Mouse (Mus musculus) limb, embryonic 11.5 days (tissue): ENCODE measurements around the gene 6030468B19Rik. TPM values are rescaled to one million over a fixed set of nuclear protein-coding genes. Genes with fewer than 3 reads are reported as not detected.

Experiments
- ATAC-seq: fragments of 200-750 bp; cut with Nextera tagmentation; 2 replicates; pipeline ENCODE4 v1.8.0; 2017; ENCODE audit warnings: low read depth; ENCODE audit not compliant: insufficient number of reproducible peaks, low FRiP score, low TSS enrichment
- DNase-seq: peaks from one replicate; pipeline ENCODE4 v3.0.0-alpha.2; 2015; ENCODE audit warnings: low spot score
- H3K27ac ChIP-seq: fragments of 300-500 bp; sonication (generic); replicated peaks from 2 replicates; pipeline ENCODE4 v1.5.1; 2014; ENCODE audit warnings: low read depth, mild to moderate bottlenecking, low read length
- H3K27me3 ChIP-seq: fragments of 300-500 bp; sonication (generic); 2 replicates; pipeline ENCODE4 v1.6.1; 2014; ENCODE audit warnings: mild to moderate bottlenecking, low read length, mixed read lengths; ENCODE audit not compliant: control insufficient read depth, insufficient read depth
- H3K36me3 ChIP-seq: fragments of 300-500 bp; sonication (generic); 2 replicates; pipeline ENCODE4 v1.6.1; 2014; ENCODE audit warnings: mild to moderate bottlenecking, low read length, moderate library complexity, mixed read lengths; ENCODE audit not compliant: control insufficient read depth, insufficient read depth
- H3K4me1 ChIP-seq: fragments of 300-500 bp; sonication (generic); 2 replicates; pipeline ENCODE4 v1.6.1; 2014; ENCODE audit warnings: low read length, mixed read lengths; ENCODE audit not compliant: control insufficient read depth, insufficient read depth
- H3K4me2 ChIP-seq: fragments of 300-500 bp; sonication (generic); 2 replicates; pipeline ENCODE4 v1.6.1; 2014; ENCODE audit warnings: low read depth, mild to moderate bottlenecking, moderate library complexity; ENCODE audit not compliant: severe bottlenecking
- H3K4me3 ChIP-seq: fragments of 300-500 bp; sonication (generic); 2 replicates; pipeline ENCODE4 v1.5.1; 2014; ENCODE audit warnings: low read depth, low read length
- H3K9ac ChIP-seq: fragments of 300-500 bp; sonication (generic); 2 replicates; pipeline ENCODE4 v1.6.1; 2014; ENCODE audit warnings: mild to moderate bottlenecking, low read length
- H3K9me3 ChIP-seq: fragments of 300-500 bp; sonication (generic); 2 replicates; pipeline ENCODE4 v1.6.1; 2016; ENCODE audit warnings: low read length; ENCODE audit not compliant: control insufficient read depth
- WGBS: fragments of 180-500 bp; shearing (Covaris S2); extraction: QIAGEN DNeasy Blood & Tissue Kit; methylation state at CpG from one replicate; pipeline ENCODE4 v1.1.7; 2014; 5-methylcytosine and 5-hydroxymethylcytosine counted together
- polyA plus RNA-seq: library from polyadenylated mRNA; unstranded; fragments of >200 nt; fragmentation: Nextera tagmentation; extraction: Ambion mirVana; gene quantifications from 2 replicates; pipeline ENCODE4 v1.2.1, GENCODE M21; 2014

The 6030468B19Rik gene
- polyA plus RNA-seq, 1 experiment from 2014 or later = 0.83 TPM

DNA sequence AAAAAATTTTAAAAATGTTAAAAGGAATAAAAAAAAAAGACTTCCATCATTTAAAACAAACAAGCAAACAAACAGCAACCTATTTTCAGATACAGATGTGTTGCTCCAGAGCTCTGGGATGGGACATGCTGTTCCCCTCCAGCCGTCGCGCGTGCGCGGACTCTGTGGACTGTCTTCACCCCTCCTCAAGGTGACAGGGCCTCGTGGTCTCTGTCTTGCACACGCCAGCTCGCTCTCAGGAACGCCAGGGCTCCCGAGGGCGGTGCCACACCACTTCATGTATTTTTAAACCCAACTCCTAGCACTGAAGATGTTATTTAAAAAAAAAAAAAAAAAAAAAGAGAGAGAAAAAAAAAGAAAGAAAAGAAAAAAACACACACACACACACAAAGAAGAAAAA is 35.2 kb upstream of the 6030468B19Rik start:
- no peak for ATAC-seq
- Histone ChIP-seq H3K9ac (no peak overlapping the region), H3K27ac (no peak overlapping the region), H3K4me1 (no peaks in the 10 kb centered on the region), H3K4me3 (no peak overlapping the region), H3K9me3 (no peaks in the 10 kb centered on the region), H3K36me3 (peaks cover 32% of the 10 kb centered on the region), H3K4me2 (no peak overlapping the region), H3K27me3 (no peaks in the 10 kb centered on the region)
- 91% methylated on average over 12 of the region's 12 CpGs for WGBS
- DNase-seq = no peak

DNA sequence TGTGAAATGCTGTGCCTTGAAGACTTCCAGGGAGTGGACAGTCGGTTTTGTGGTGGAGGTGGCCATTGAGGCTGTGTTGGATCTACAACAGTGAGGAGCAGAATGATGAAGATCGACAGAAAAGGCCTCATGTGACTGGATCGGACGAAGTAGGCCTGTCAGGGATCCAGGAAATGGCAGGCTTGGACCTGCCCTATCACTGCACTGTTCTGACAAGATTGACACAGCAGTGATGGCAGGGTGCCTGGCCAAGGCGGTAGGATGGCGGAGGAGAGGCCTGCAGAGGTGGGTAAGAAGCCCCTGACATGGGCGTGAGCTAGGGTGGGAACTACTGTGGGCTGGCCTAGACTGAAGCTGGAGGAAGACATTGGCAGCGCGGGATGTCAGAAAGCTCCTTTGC is 33.1 kb upstream of the 6030468B19Rik start:
- no peak overlapping the region for H3K9ac ChIP-seq
- no peaks in the 10 kb centered on the region for H3K9me3 ChIP-seq
- WGBS = 91% methylated on average over 9 of the region's 9 CpGs
- ATAC-seq = no peak
- H3K4me3 ChIP-seq = no peak overlapping the region
- H3K4me2 ChIP-seq = no peak overlapping the region; the same call in 1 of the 2 replicates
- no peak for DNase-seq
- no peaks in the 10 kb centered on the region for H3K27me3 ChIP-seq
- H3K4me1 ChIP-seq = no peaks in the 10 kb centered on the region
- peaks cover 24% of the 10 kb centered on the region for H3K36me3 ChIP-seq
- no peak overlapping the region for H3K27ac ChIP-seq

- Histone ChIP-seq H3K27ac (no peak overlapping the region), H3K9ac (no peak overlapping the region), H3K4me3 (no peak overlapping the region), H3K27me3 (no peaks in the 10 kb centered on the region), H3K4me1 (no peaks in the 10 kb centered on the region), H3K36me3 (peaks cover 16% of the 10 kb centered on the region), H3K4me2 (no peak overlapping the region), H3K9me3 (no peaks in the 10 kb centered on the region)
- DNase-seq = no peak
- ATAC-seq = no peak
- WGBS = 88% methylated on average over 5 of the region's 5 CpGs
Measured at GRCm38 (mm10) chr11:117765361-117765760, 32.1 kb upstream of the 6030468B19Rik start.

DNA sequence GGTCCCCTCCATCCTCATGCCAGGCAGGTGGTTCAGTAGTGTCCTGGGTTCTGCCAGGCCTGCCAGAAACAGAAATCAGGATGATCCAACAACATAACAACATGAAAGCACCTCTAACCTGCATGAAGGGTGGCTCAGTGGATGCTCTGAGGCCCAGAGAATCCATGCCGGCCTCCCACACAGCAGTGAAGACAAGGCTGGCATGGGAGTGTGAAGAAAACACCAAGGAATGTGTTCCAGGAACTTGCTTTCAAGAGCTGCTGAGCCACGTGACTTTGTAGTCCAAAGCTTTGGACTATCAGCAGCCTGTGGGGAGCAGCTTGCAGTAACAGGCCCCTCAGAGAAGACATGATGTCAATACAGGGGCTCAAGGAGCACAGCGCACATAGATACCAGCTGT is 31.2 kb upstream of the 6030468B19Rik start:
- H3K36me3 ChIP-seq = peaks cover 11% of the 10 kb centered on the region
- no peak for ATAC-seq
- WGBS = 93% methylated on average over 3 of the region's 3 CpGs

DNA sequence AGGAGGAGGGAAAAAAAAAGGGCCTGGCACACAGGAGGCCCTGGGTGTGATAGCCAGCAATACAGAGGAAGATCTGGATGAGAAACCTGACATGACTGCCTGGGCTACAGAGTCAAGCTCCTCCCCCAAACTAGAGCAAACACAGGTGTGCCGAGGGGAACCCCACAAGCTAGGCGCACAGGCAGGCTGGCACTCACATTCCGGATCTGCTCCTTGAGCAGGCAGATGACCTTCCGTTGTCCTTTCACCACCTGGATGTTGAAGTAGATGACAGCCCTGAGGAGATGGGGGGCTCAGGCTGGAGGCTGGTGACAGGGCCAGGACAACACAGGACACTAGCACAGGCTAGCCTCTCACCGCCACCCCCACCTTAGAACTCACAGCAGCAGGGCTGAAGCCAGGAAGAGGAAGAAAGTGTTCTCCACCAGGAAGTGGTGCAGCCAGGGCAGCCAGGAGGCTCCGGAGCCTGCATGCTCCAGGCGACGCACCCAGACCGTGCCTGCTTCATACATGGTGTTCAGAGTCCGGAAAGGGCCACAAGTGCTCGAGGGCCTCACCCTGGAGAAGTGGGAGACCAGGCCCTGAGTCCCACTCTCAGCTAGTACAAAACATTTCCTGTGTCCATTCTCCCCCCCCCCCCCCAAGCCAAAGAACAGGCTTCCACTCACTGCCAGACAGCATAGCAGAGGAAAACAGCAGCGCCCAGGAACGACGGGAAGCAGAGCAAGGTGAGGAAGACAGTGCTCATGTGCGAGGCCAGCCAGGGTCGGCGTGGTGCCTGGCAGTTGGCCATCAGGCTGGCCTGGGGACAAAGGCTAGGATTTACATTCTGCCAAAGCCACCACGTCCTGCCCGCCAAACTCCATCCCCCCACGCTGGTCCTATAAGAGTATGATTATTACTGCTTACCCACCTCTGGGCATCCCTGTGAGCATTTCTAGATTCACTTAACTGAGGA is 28.5 kb upstream of the 6030468B19Rik start:
- peaks cover 10% of the 10 kb centered on the region; the same call in 1 of the 2 replicates for H3K36me3 ChIP-seq
- WGBS = 87% methylated on average over 20 of the region's 20 CpGs

More for the DNA sequence above, 31.2 kb upstream of the 6030468B19Rik start:
- no peaks in the 10 kb centered on the region for H3K27me3 ChIP-seq
- H3K4me1 ChIP-seq = no peaks in the 10 kb centered on the region
- H3K4me2 ChIP-seq = no peak overlapping the region
- no peak overlapping the region; the same call in 1 of the 2 replicates for H3K9ac ChIP-seq
- DNase-seq = no peak
- H3K27ac ChIP-seq = no peak overlapping the region
- H3K9me3 ChIP-seq = no peaks in the 10 kb centered on the region
- H3K4me3 ChIP-seq = no peak overlapping the region

GRCm38 (mm10) chr11:117769683-117770047 is 27.8 kb upstream of the 6030468B19Rik start:
- no peak for ATAC-seq
- no peak overlapping the region for H3K27ac ChIP-seq
- H3K9ac ChIP-seq = no peak overlapping the region
- 93% methylated on average over 7 of the region's 7 CpGs for WGBS
- H3K9me3 ChIP-seq = no peaks in the 10 kb centered on the region
- H3K4me3 ChIP-seq = no peak overlapping the region
- peaks cover 6% of the 10 kb centered on the region; the same call in 1 of the 2 replicates for H3K36me3 ChIP-seq
- DNase-seq = no peak
- H3K4me1 ChIP-seq = no peaks in the 10 kb centered on the region
- H3K27me3 ChIP-seq = no peaks in the 10 kb centered on the region
- no peak overlapping the region for H3K4me2 ChIP-seq

More for the DNA sequence above, 28.5 kb upstream of the 6030468B19Rik start:
- DNase-seq (no peak), ATAC-seq (no peak)
- H3K27ac ChIP-seq = no peak overlapping the region
- H3K4me3 ChIP-seq = no peak overlapping the region
- no peaks in the 10 kb centered on the region for H3K27me3 ChIP-seq
- no peaks in the 10 kb centered on the region for H3K9me3 ChIP-seq
- no peak overlapping the region for H3K4me2 ChIP-seq
- H3K4me1 ChIP-seq = no peaks in the 10 kb centered on the region
- H3K9ac ChIP-seq = no peak overlapping the region

- H3K27me3 ChIP-seq = no peaks in the 10 kb centered on the region
- H3K4me1 ChIP-seq = no peaks in the 10 kb centered on the region
- no peak overlapping the region for H3K4me3 ChIP-seq
- H3K9ac ChIP-seq = no peak overlapping the region
- peaks cover 3% of the 10 kb centered on the region; the same call in 1 of the 2 replicates for H3K36me3 ChIP-seq
- WGBS = 88% methylated on average over 10 of the region's 10 CpGs
- ATAC-seq = no peak
- DNase-seq = no peak
- no peak overlapping the region for H3K4me2 ChIP-seq
- H3K9me3 ChIP-seq = no peaks in the 10 kb centered on the region
- H3K27ac ChIP-seq = no peak overlapping the region
Measured at GRCm38 (mm10) chr11:117770407-117770806, 27.1 kb upstream of the 6030468B19Rik start.

DNA sequence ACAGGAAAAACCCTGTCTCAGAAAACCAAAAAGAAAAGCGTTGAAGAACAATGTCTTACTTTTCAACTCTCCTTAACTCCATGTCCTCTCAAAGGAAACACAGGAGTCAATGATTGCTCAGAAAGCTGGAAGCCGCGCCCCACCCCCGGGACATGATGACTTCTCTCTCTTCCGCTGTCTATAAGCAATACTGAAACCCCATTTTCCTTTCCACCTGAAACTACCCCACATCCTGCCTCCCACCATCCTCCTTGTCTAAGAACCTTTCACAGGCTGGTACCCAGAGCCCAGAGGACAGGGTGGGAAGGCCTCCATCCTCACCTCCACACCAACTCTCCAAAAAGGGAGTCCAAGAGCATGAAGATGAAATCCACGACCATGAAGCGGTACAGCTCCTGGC is 25.1 kb upstream of the 6030468B19Rik start:
- H3K27ac ChIP-seq = no peak overlapping the region
- no peak for DNase-seq
- peaks cover 5% of the 10 kb centered on the region for H3K36me3 ChIP-seq
- H3K4me1 ChIP-seq = no peaks in the 10 kb centered on the region
- no peak overlapping the region for H3K4me2 ChIP-seq
- no peak overlapping the region for H3K4me3 ChIP-seq
- no peak for ATAC-seq
- WGBS = 96% methylated on average over 7 of the region's 7 CpGs
- H3K9me3 ChIP-seq = no peaks in the 10 kb centered on the region
- H3K27me3 ChIP-seq = no peaks in the 10 kb centered on the region
- H3K9ac ChIP-seq = no peak overlapping the region
